Mouse (Mus musculus) brown adipose tissue, adult 24 weeks (tissue): ENCODE measurements around the gene Aprt. TPM values are rescaled to one million over a fixed set of nuclear protein-coding genes. Genes with fewer than 3 reads are reported as not detected.

Experiments
- H3K27ac ChIP-seq: fragments of 200-500 bp; replicated peaks from 2 replicates; pipeline ENCODE4 v1.5.1; 2012; ENCODE audit warnings: low read depth, mild to moderate bottlenecking, low read length
- H3K4me1 ChIP-seq: fragments of 200-500 bp; 2 replicates; pipeline ENCODE4 v1.6.1; 2012; ENCODE audit warnings: low read length, mixed read lengths; ENCODE audit not compliant: control insufficient read depth, insufficient read depth, insufficient read length
- H3K4me3 ChIP-seq: fragments of 200-500 bp; 2 replicates; pipeline ENCODE4 v1.5.1; 2012; ENCODE audit warnings: low read depth, mild to moderate bottlenecking, low read length, moderate library complexity; ENCODE audit not compliant: insufficient read depth
- polyA plus RNA-seq: library from polyadenylated mRNA; stranded (reverse); fragments of >200 nt; gene quantifications from 2 replicates; pipeline ENCODE4 v1.2.4, GENCODE M21; 2012; ENCODE audit not compliant: missing spikeins, insufficient read depth, insufficient read length

The Aprt gene
- polyA plus RNA-seq, 1 experiment = 17.3 TPM

DNA sequence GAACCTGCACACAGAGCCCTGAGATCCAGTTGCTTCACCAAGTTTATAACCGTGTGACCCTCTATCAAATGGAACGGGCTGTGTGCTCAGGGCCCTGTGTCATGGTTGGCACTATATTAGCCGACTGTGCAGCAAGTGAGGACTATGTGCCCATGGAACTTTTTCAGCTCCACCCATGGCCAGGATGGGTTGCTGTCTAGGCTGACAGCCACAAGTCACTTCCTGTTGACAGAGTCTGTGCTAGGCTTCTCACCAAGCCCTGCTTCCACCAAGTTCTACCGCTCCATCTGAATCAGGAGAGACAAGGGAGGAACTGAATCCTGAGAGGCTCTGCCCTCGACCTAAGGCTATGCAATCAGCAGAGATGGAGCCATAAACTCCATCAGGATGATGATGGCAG lies 15.5 kb downstream of the Aprt start:
- Histone ChIP-seq H3K4me1 (peaks cover 10% of the 10 kb centered on the region), H3K27ac (0 out of 2 replicates have a peak overlapping the region, but pooled peaks have one; percentile 8), H3K4me3 (no peak overlapping the region)

DNA sequence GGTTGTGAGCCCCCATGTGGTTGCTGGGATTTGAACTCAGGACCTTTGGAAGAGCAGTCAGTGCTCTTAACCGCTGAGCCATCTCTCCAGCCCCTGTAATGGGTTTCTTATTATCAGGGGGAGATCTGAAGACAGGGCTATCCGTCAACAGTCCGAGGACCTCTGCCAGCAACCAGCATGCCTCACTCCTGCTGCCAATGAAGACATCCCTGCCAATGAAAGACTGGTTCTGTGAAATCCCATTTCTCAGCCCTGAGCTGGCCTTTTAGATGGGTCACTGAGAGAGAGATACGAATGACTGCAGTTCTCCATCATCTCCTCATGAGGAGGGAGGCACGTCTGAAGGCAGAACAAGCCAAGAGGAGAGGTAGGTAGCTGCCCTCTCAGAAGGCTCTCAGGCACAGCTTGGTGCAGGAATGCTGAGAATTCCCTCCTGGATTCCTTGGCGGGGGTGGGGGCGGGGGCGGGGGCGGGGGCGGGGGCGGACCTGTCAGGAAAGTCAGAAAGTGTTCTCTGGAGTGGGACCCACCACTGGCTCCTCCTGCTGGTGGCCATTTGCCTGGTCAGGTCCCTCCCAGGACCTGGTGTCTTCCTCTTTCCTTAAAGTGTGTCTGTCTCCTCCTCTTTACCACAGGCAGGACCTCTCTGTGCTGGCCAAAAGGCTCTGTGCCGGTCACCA lies 17.9 kb downstream of the Aprt start:
- Histone ChIP-seq H3K4me3 (no peak overlapping the region), H3K4me1 (peaks cover 13% of the 10 kb centered on the region), H3K27ac (0 out of 2 replicates have a peak overlapping the region, but pooled peaks have one; percentile 24)

DNA sequence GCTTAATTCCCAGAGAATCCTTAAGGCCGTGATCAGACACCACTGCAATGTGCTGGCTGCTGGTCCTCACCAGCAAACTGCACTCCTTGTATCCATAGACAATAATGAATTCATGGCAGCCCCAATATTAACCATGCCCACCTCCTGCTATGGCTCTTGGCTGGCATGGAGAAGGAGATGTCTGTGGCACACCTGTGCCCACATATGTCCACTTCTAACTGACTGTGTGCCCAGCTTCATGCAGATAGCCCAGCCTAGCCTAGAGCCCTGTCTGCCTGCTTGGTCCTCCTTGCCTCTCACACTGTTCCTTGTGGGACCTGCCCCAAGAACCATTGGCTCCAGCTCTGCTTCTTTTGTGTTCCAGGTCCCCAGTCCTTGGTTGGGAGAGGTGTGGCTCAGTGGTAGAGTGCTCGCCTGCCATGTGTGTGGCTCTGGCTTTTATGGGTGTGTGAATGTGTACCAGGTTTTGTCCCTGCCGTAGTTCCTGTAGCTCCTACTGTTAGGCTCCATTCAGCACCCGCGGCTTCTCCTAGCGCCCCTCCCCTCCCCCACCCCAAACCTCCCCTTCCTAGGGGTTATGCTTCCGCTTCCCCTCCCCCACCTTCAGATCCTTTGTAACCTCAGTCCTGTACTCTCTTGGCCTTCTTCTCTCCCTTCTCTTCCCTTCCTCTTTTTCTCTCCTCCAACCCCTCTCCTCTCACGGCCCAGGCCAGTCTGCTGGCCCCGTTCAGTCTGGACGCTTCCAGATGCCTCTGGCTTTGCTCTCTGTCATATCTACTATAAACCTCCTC lies 19.3 kb downstream of the Aprt start:
- Histone ChIP-seq H3K4me1 (peaks cover 13% of the 10 kb centered on the region), H3K27ac (peak overlapping the region; percentile 93), H3K4me3 (no peak overlapping the region)

DNA sequence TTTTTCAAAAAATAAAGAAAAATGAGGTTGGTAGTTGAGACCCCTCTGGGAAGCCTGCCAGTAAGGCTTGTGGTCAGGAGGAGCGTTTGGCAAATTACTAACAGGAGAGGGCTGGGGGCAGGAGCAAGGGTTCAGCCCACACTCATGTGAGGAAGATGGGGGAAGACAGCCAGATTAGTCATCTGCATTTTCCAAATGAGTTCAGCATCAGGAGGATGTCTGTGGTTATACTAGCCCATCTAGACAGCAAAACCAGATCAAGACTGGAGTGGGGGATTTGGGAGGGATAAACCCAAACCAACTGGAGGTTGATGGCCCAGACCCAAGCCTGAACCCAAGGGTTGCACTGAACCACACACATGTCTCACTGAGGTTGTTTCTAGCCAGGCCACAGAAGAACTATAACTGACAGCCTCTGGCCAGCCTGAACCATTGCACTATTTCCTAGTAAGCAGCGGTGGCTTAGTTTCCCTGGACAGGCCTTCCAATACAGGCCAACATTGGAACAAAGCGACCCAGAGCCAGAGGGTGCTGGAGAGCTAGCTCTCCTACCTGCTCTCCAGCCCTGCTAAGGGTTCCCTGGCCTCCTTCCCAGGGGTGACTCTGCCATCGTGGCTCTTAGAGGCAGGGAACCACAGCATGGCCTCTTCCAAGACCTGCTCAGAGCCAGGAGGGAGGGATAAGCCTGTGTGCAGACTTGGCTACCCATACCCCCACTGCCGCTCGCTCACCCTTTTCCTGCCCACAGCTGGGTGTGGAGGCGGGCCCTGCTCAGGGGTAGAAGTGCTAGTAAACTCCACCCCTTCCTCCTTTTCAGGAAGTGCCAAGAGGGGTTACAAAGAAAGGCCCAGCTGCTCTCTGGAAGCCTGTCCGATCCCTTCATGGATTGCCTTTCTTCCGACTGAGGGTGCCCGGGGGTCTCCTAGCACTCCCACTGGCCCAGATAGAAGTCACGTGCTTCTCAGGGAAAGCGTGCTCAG lies 20.4 kb downstream of the Aprt start:
- Histone ChIP-seq H3K27ac (peak overlapping the region; percentile 93), H3K4me3 (peak overlapping the region; percentile 56), H3K4me1 (peaks cover 15% of the 10 kb centered on the region)

DNA sequence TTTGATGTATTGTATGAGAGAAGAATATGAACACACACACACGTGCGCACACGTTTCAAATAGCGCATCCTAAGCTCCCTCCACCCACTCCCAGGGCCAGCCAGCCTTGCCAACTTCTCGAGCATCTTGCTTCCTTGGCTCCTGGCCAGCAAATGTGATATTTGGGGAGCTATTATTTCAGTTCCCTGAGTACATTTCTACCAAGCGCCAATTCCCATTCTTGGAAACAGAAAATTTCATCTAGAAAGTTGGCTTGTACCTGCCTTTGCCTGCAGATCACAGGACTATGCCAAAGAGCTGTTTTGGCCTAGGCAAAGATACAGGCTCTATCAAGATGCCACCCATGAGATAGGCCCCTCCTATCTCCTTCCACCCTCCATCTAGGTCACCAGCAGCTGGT lies 21.9 kb downstream of the Aprt start:
- Histone ChIP-seq H3K4me1 (peaks cover 17% of the 10 kb centered on the region), H3K27ac (no peak overlapping the region), H3K4me3 (no peak overlapping the region)

DNA sequence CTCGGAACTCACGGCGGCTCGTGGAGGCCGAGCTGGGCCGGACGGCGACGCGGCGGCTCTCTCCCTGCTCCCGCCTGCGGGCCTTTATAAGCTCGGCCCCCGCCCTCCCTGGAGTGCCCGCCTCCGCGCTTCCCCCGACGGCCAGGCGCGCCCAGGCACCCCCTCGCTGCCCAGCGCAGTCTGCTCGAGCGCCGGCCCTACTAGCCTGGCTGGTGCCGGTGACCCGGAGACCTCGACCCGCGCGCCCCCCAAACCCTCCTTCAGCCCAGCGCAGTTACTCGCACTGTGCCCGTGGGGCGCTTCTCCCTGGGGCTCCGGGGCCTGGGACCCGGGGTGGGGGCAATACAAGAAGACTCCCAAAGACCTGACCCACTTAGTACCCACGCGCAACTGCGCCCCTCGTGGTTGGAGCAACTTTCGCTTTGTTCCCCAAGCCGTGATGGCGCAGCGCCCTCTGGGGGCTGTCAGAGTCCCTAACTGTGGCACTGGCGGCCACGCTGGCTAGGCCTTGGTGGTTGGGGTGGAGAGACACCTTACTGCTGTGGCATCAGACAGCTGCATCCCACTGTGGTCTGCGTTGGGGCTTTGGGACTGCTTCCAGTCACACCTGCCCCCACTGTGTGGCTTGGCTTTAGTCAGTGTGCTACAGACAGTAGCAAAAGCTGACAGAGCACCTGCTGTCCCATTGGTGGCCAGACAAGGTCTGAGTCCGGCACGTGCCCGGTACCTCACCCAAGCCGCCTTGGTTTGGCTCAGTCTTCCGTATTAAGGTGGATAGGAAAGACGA lies 25.3 kb downstream of the Aprt start, which contains the start of gene Piezo1:
Piezo1 (minus strand) TSS at position 65 of the 787 bp plus-strand sequence.
- Histone ChIP-seq H3K27ac (peak within 1 kb of the TSS; percentile 83), H3K4me3 (peak within 1 kb of the TSS; percentile 85), H3K4me1 (peaks cover 29% of the 10 kb centered on the region)

DNA sequence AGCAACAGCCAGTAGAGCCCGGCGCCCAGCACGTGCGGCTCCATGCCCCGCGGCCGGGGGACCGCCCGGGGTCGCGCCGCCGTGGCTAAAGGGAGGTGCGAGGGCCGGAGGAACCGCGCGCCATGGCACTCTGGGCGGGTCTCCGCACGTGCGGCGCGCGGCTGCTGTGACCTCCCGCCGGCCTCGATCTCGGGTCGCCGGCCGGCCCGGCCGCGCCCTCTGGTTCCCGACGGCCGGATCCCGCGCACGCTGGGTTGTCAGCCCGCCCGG lies 25.8 kb downstream of the Aprt start:
- Histone ChIP-seq H3K4me3 (peak overlapping the region; percentile 85), H3K27ac (peak overlapping the region; percentile 83), H3K4me1 (peaks cover 27% of the 10 kb centered on the region)

DNA sequence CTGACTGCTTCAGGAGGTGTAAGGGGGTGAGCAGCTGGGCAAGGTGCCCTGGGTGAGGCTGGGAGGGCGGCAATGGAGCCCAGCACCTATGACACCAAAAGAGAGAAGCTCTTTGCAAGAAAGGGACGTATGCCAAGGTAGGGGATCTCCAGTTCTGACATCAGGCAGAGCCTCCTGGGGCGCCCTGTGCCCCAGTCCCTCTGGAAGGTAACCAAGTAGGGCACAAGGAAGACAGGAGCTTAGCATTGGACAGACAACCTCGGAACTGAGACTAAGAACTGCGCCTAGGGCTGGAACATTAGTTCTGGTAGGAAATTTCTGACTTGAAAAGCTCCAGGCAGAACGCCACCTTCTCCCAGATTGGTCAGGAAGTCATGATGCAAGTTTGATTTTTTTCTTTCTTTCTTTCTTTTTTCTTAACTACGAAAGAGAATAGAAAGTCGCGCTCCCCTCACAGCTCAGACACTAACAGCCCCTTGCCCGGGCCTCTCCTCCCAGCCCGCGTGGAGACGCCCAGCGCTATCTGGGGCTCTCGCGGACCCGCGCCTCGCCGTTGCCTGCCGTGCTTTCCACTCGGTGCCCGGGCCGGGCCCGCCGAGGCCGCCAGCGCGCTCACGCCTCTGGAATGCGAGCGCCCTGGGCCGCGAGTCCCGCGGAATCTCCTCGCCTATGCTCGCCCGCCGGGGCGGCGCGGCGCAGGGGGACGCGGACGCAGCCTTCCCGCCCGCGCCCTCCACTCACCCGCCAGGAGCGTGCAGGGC lies 26.3 kb downstream of the Aprt start:
- H3K27ac ChIP-seq = peak overlapping the region; percentile 83
- H3K4me1 ChIP-seq = peaks cover 29% of the 10 kb centered on the region
- H3K4me3 ChIP-seq = peak overlapping the region; percentile 85

DNA sequence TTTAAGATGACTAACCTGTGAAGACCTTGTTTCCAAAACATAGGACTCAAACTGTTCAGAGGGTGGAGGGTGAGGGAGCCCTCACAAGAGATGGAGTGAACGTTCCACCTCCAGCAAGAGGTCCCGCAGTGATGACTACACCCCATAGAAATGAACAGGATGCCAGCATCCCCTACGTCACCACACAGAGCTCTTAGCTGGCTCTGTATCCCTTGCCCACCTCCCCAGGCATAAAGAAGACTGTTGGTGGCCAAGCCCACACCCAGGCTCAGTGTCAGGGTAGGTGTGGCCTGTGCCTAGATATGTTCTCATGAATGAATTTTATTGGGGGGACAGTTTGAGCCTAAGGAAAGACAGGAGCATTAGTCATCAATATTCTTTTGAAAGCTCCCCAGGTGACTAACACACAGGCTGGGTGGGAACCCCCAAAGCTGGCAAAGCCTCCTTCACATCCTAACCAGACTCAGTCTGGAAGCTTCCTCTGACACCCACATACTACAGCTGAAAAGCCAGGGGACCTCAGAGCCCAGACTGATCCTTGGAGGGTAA lies 27.7 kb downstream of the Aprt start:
- Histone ChIP-seq H3K4me1 (peaks cover 32% of the 10 kb centered on the region), H3K27ac (peak overlapping the region; percentile 80), H3K4me3 (peak overlapping the region; percentile 45)

DNA sequence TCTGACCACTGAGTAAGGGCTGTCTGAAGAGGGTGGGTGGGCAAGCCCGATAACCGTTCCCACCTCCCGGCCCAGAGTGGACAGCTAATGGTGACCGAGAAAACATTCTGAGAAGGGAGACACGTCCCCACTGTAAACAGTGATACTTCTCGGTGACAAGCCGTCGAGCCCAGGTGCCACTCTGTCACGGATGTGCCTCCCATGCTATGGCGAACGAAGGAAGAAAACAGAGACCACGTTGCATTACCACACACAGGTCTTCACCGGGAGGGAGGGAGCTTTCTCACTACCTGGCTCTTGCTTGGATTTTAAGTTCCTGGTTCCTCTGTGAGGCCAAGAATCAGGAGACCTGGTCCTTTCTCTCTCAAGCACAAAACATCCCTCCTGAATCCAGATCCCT lies 28.4 kb downstream of the Aprt start:
- Histone ChIP-seq H3K27ac (peak overlapping the region; percentile 80), H3K4me3 (peak overlapping the region; percentile 45), H3K4me1 (peaks cover 33% of the 10 kb centered on the region)

DNA sequence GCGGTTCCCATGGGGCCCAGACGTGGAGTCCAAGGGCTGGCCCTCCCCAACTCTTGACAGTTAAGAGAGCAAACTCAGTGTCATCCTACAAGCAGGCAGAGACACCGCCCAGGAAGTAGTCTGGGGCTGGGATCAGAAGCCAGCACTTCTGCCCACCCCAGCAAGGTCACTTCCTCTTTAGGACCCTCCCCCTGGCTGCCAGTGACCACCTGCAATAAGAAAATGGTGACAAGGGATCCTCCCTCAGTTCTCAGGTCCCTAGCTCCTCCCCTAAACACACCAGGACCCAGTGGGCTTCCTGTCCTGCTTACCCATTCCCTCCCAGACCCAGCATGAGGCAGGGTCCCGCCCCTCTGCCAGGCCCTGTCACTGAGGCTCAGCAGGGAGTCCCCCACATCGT lies 28.9 kb downstream of the Aprt start:
- Histone ChIP-seq H3K27ac (peak overlapping the region; percentile 80), H3K4me3 (peak overlapping the region; percentile 45), H3K4me1 (peaks cover 34% of the 10 kb centered on the region)

DNA sequence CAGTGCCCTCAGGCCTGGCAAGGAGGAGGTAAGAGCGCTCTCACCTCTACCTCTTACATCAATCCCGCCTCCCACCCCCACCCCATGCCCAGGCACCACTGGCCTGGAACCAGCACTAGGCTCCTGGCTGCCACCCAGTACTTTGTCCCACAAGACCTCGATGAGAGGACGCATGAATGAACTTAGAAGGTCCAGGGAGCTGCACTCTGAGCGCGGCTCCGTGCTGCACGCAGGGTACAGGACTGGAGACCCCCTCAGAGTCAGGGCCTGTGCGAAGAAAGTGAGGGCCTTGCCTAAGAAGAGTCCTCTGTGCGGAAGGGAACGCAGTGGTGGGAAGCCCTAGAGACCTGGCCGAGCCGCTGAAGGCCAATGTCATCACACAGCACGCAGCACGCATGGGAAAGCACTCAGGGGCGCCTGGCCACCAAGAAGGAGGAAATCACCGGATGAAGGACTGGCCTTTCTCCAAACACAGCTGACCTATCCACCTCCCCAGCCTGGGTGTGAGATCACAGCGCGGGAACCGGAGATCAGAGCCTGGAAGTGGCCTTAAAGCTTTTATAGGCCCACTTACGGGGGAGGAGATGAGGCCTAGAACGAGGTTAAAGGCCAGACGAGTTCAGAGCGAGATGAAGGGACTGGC lies 29.8 kb downstream of the Aprt start:
- Histone ChIP-seq H3K4me1 (peaks cover 37% of the 10 kb centered on the region), H3K27ac (peak overlapping the region; percentile 80), H3K4me3 (peak overlapping the region; percentile 45)

DNA sequence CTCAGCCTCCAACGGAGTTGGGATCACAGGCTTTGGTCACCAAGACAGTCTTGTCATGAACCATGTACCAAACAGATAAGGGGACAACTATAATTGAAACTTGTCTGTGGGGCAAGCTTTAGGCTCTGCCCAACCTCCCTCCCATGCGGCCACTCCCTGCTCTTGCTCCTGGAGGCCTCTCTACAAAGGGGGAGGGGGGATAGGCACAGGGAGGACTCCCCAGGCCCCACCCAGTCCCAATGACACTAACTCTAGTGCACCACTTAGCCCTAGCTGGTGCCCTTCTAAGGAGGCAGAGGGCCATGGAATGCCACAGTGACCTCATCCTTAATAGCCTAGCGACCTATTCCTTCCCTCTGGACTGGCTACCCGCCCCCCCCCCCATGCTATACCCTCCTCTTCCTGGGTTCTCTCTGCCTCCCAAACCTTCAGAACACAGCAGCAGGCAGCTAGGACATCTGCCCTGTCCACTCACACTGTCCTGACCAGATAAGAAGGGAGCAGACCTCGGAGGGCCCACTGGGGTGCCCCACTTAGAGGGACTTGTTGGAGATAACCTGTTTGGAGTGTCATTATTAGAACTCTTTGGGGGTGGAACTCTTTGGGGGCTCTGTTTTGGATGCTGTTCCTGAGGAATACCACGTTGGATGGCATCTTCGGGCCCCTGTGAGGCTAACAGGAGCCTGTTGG lies 30.5 kb downstream of the Aprt start:
- H3K4me3 ChIP-seq = no peak overlapping the region
- H3K27ac ChIP-seq = peak overlapping the region; percentile 39
- peaks cover 39% of the 10 kb centered on the region for H3K4me1 ChIP-seq
